Mouse (Mus musculus): ENCODE measurements at regions not wholly inside any gene's neighbourhood (a gene's known extent, or its start where the extent isn't known, plus 50 kb on each side); places are given as distances from the start of the nearest gene placed in this dataset.

DNA sequence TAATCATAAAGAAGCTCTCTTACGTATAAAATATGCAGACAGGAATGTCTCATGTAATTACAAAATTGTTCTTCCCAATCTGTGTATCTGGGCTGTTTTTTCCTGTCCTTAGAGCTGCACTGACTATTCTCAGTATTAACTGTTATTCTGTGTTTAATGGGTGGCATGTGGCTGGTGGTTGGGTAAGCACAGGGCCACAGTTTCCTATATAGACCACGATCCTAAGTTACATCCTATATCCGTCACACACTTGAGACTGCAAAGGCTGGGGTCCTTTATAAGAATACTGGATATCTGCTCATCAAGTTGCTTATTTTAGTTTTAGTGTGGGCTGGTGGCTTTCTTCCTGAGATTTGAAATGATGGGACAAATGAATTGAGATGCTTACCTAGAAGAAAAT, 159.0 kb downstream of the Sox4 start:
- no peak for DNase-seq

DNA sequence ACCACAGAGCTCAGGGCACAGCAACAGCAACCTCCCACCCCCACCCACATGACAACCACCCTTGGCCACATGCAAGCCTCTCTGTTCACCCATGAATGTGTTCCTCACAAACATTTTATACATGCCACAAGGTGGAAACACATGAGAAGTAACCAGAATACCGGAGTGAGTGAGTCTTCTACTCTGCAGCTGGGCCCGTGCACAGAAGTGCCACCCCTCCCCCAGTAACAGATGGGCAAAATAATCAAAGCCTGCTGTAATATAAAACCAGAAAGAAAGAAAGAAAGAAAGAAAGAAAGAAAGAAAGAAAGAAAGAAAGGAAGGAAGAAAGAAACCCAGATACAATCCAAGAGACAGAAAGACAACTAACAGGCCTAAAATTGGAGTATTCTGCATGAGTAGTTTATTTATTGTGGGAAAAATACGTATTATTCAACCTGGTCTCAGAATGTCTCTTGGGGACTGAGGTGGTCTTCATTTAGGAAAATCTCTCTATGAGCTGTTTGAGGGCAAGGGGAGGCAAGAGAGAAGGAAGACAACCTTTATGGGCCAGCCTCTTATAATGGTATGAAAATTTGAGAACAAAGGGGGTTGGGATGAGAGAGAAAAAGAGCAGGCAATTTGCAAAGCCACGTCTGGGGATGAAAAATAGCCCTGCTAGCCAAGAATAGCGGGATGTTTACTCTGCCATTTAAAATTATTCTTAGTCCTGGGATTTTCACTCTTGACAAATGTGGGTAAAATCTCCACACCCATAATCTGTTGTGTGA, 160.2 kb downstream of the Sox4 start:
- no peak for DNase-seq

- no peak for DNase-seq
Measured at GRCm38 (mm10) chr13:28792461-28793165, 160.9 kb downstream of the Sox4 start.

DNA sequence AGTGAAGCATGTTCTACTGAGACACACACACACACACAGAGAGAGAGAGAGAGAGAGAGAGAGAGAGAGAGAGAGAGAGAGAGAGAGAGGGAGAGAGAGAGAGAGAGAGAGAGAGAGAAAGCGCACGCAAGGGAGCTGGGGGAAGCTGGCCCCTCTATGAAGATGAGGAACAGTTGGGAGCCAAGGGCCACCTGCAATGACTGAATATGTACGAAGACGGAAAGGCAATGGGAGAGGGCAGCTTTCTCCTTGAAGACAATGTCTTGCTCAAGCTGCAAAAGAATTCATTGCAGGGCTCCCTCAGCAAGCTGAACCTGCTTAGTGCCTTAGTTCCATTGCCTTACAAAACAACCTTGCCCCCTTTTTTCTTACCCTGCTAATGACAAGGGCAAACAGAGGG, 163.1 kb downstream of the Sox4 start:
- DNase-seq = no peak

- DNase-seq = no peak
Measured at GRCm38 (mm10) chr13:28787331-28787643, 166.2 kb downstream of the Sox4 start.

DNA sequence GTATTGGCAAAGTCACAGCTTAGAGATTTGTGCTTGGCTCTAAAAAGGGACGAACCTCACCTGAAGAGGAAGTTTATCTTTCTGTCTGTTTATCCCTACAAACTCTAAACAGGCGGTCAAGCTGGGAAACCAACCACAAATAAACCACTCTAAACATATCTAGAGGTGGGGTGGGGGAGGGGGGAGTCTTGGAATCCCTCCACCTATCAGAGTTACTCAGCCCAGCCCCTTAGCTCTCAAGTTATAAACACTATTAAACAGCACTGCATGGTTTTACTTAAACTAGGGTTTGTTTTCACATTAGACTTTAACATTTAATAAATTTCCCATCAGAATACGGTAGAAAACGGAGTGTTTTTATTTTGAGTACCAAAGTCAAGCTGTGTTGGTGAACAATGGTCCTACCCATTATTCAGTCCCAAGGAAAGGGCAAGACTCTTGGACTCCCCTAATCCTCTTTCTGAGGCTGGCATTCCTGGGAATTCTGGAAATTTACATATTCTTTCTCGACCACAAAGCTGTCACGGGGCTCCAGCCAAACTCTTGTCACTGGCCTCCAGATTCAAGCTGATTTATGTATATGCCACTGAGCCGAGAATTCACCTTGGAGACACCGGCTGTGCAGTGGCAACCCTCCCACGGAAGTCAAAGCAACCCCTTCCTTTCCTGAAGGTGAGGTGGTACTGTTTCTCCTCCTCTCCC, 166.7 kb downstream of the Sox4 start:
- DNase-seq = peak; percentile 44

GRCm38 (mm10) chr13:28782497-28783246, 170.8 kb downstream of the Sox4 start:
- DNase-seq = no peak

- no peak for DNase-seq
Measured at GRCm38 (mm10) chr13:28782081-28782480, 171.4 kb downstream of the Sox4 start.

- no peak for DNase-seq
Measured at GRCm38 (mm10) chr13:28781660-28782059, 171.9 kb downstream of the Sox4 start.

- DNase-seq = no peak
Measured at GRCm38 (mm10) chr13:28780462-28780861, 173.1 kb downstream of the Sox4 start.

- no peak for DNase-seq
Measured at GRCm38 (mm10) chr13:28775142-28775815, 178.2 kb downstream of the Sox4 start.

DNA sequence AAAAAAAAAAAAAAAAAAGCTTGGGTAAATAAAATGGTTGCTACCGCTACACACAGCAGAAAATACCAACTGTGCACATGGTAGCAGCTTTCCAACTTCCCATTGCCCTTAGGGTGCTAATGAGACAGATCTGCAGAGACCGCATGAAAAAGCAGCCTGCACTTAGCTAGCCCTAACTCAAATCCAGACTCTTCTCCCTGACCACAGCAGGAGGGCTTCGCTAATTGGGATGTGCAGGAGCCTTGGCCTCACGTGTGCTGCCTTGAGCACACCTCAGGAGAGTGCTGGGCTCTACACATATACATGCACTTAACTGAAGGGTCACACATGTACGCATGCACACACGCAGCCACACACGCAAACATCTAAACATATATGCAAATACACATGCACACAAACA, 178.9 kb downstream of the Sox4 start:
- no peak for DNase-seq

DNA sequence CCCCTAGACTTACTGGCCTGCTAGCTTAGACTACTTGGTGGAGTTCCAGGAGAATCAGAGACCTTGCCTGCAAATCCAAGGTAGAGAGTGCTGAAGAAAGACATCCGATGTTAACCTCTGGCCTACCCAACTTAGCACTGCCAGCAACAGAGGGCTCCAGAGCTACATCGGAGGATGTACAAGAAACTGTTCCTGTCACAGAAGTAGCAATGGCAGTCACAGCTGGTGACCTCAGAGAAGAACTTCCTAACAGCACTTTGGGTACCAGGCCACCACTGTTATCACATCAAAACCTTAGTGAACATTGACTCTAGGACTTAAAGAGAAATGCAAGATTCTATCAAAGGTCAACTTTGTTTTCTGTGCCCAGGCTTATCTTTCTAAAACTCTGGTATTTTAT, 180.0 kb downstream of the Sox4 start:
- no peak for DNase-seq

DNA sequence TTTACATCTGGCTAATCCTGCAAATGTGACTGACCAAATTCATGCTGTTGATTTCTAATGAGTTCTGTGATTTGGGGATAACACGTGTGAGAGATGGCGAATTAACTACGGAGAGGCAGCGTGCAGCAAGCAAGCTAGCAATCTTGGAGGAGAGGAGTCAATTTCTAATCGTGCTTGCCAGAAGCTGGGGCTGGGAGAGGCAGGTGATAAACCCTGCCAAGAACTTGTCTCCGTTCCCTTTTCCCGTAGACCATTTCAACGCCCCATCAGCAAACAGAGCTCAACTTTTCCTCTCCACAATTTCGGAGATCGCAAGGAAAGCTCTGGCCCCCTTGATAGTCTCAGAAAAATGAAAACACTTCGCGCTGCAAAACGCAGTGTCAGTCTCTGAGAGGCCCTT, 183.0 kb downstream of the Sox4 start:
- no peak for DNase-seq

- DNase-seq = no peak
Measured at GRCm38 (mm10) chr13:28770018-28770417, 183.5 kb downstream of the Sox4 start.

DNA sequence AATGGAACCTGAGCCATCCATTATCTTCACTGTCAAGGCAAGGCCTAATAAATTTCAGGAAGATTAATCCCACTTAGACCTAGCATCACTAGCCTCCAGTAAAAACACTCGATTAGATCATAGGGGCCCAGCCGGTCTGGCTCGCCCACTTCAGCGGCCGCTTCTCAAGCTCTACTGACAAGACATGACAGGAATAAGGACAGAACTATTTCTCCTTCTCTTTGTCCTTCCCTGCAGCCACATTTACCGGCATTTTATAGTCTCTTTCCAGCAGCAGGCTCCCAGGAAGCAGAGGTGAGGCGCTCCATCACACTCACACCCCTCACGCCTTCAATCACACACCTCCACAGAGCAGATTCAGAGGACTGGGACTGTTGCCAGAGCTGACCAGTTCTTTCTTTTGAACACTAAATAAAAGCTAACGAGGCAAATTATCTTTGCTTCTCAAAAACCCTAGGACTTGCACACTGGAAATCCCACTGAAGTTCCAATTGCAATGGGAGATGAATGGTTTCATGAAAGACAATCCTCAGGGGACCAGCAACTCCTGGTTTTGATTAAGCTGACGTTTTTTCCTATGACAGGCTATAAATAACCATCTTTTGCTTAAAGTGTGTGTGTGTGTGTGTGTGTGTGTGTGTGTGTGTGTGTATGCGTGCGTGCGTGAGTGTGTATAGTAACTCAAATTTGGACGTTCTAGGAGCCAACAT, 184.6 kb downstream of the Sox4 start:
- DNase-seq = no peak

- no peak for DNase-seq
Measured at GRCm38 (mm10) chr13:28762555-28762954, 191.0 kb downstream of the Sox4 start.

DNA sequence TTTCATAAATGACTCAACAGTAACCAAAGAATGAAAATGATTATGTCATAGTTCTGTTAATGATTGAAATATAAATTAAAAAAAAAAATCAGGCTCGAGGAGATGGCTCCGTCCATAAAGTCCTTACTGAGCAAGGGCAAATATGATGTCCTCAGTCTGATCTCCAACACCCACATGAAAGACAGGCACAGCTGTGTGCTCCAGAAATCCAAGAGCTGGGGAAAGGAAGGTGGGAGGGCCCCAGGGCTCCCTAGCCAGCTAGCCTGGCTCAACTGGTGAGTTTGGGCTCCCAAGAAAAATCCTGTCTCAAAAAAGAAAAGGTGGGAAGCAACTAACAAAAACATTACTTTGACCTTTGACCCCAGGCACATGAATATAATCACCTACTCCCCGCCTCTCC, 194.5 kb downstream of the Sox4 start:
- no peak for DNase-seq

DNA sequence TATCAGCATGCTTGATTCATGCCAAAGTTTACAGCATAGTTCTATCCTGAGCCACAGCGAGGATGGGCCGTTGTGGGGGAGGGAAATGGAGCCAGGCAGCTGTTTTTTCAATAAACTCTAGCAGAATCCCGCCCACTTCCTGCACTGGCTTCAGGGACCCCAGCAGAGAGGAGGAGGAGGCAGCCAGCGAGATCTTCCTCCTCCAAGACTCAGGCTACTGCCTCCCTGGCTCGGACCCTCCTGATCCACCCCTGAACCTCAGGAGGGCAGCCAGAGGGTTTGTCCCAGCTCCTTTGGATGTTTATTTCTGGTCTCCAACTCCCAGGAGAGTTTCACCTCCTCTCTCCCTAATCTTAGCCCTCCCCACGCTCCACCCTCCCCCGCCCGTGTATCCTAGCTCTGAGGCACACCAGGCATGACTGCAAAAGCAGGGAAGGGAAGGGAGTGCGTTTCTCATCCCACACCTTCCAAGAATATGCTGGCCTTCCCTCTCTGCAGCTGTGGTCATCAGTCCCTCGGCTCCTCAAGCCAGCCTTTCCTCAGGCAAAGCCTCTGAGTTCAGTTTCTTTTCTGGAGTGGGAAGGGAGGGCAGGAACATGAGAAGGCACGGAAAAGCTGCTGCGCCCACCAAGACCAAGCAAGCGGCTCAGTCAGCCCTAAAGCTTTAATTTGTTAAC, 195.5 kb downstream of the Sox4 start:
- peak; percentile 75 for DNase-seq

DNA sequence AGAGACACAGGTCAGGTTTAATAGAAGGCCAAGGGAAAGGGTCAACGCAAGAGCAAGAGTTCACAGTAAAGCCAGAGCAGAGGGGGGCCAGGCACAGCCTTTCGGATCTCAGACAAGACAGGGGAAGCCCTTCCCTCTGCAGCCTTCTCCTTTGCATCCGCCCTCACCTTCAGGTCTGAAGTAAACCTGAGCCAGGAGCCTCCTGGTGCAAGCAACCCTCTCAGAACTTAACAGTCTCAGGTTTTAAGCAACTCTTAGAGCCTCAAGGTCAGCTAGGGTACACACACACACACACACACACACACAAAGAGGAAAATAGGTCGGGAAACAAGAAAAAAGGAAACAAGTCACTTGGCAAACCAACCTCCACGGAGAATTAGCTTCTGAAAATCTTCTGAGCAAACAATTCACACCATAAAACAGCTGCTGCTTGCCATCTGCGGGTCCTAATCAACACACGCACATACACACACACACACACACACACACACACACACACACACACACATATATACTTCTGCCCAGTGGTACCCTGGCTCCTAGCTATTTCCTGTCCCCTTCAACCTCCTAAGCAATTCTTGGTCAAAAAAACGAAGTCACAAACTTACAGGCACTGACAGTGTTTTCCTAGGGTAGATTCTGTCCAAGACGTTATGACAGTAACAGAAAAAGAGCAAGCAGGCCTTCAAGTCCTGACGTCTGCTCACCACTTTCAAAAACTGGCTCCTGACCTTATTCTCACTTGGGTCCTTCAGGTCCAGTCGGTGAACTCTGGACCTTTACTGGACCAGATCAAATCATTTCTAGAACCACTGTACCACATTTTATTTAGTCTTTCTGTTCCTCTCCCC, 196.4 kb downstream of the Sox4 start:
- DNase-seq = no peak

Measured in adrenal gland, adult 2 months (tissue).